Mouse (Mus musculus) G1E-ER4 (cell line): ENCODE data around the gene Rad52. TPM values are rescaled to one million over a fixed set of nuclear protein-coding genes. Genes with fewer than 3 reads are reported as not detected.
A peak's percentile ranks its signal among the peaks of the same experiment; 100 is the strongest.

ENCODE experiments used
- GATA1 ChIP-seq: IDR thresholded peaks from one replicate; pipeline ENCODE4 v1.8.0; 2012; ENCODE audit warnings: low read length, inconsistent platforms
- polyA plus RNA-seq: library from polyadenylated mRNA; stranded (reverse); fragments of >175 nt; gene quantifications from 2 replicates; pipeline ENCODE4 v1.2.3, GENCODE M21; 2012

Rad52 gene
- polyA plus RNA-seq, result 19.2 and 23.2 TPM in 2 replicates

GRCm38 (mm10) chr6:119902204-119903080, at the start of gene Rad52:
TSS of gene Rad52 (plus strand) at chr6:119902698.
- TF ChIP-seq GATA1, result peak; percentile 18

GRCm38 (mm10) chr6:119854156-119854555, 48.3 kb upstream of the Rad52 start:
- TF ChIP-seq GATA1, result no peak

GRCm38 (mm10) chr6:119855471-119855870, 47.0 kb upstream of the Rad52 start:
- TF ChIP-seq GATA1, result no peak

GRCm38 (mm10) chr6:119860236-119860635, 42.3 kb upstream of the Rad52 start:
- TF ChIP-seq GATA1, result no peak

DNA sequence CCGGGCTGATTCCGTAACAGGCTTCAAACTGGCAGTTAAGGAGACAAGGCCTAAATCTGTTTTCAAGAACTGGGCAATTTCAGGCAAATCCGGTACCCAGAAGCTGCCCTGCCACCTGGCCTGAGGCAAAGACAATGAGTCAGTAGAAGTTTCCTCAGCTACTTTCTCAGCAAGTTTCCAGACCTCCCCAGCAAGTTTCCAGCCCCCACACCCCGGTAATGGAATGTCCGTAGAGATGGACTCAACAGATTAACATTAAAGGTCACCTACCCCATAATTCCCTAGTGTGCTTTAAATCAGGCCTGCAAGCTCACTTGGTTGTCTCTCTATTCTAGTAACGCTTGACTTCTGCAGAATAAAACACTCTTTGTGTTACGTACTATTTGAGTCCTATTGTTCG, 41.0 kb upstream of the Rad52 start:
- TF ChIP-seq GATA1, result no peak

- no peak for TF ChIP-seq GATA1
Measured at GRCm38 (mm10) chr6:119864341-119865034, 38.0 kb upstream of the Rad52 start.

DNA sequence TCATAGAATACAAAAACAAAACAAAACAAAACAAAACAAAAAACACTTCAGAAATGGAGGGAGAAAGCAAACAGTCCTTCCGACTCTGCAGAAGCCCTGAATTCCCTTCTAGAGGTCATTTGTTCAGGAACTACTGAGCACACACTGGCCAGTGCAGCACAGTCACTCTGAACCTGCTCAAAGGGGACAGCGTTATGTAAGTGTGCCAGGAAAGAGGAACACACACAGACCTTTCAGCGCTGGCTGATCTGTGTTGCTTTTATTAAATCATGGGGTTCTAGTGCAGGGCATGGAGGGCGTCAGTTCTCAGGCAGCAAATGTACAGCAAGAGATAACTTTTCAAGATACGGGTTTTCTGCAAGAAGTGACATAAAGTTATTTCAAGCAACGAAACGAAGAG, 19.3 kb upstream of the Rad52 start:
- no peak for TF ChIP-seq GATA1

DNA sequence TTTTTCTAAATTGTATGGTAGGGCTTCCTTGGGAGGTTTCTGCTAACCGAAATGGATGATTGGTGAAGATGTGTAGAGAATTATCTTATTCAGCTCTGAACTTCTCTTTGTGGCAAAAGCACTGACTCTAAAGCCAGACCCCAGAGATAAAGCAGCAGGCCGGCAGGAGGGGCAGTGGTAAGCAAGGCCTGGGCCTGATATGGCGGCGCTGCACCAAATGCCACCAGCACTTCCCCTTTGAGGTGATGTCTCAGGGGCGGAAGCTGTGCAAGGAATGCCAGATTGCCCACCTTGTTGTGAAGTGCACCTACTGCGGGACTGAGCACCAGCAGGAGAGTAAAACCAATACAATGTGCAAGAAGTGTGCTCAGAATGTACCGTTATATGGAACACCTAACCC, 9.8 kb upstream of the Rad52 start:
- no peak for TF ChIP-seq GATA1

- TF ChIP-seq GATA1, result no peak
Measured at GRCm38 (mm10) chr6:119903081-119903789, 737 bp downstream of the Rad52 start.

DNA sequence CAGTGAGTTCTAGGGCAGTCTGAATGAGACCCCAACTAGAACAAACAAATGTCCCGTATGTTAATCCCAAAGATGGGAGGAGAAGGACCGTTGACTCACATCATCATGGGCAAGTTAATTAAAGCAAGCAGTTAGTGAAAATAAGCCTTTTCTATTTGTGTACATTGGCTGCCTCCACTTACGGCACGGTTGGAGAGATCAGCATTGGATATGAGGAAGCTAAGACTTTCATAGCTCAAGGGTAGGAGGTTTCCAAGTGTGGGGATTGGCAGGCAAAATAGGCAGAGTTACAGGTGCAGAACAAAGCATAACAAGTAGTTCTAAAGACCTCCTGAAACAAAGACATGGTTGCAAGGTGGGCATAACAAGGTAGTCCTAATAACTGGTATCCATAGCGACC, 3.0 kb downstream of the Rad52 start:
- no peak for TF ChIP-seq GATA1

GRCm38 (mm10) chr6:119912046-119912445, 9.5 kb downstream of the Rad52 start:
- no peak for TF ChIP-seq GATA1

- TF ChIP-seq GATA1, result no peak
Measured at GRCm38 (mm10) chr6:119915710-119916109, 13.2 kb downstream of the Rad52 start.

DNA sequence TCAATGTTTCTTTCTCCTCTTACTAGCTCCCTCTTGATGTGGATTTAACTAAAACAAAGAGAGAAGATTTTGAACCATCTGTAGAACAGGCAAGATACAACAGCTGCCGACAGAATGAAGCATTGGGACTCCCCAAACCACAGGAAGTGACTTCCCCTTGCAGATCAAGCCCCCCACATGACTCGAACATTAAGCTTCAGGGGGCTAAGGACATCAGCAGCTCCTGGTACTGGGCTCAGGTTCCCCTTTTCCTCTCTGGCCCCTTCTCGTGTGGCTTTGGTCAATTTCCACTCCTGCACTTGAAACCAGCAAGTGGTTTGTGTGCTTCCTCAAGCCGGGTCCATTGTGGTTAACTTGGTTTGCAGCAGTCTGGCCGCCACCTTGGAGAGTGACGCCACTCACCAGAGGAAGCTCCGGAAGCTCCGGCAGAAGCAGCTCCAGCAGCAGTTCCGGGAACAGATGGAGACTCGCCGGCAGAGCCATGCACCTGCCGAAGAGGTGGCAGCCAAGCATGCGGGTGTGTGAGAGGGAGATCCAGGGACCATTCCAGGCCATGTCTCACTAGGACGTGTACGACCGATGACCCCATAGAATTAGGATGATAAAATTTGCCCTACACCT, 16.2 kb downstream of the Rad52 start:
- no peak for TF ChIP-seq GATA1

- TF ChIP-seq GATA1, result no peak
Measured at GRCm38 (mm10) chr6:119922136-119922535, 19.6 kb downstream of the Rad52 start.

DNA sequence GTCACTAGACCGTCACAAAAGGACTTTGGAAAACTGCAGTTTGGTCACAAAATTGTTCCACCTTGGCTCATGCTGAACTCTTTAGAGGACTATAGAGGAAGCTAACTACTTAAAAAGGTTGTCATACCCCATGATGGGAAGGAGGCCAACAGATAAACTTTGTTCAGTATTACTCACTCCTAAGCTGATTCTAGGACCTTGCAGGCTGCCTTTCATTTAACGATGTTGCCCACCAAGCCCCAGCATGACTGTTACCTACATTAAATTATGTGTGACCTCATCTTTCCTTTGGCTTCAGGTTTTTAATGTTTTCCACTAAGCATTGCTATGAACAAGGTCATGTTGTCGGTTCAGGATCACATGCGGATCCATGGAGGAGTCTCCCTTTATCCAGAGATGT, 20.0 kb downstream of the Rad52 start:
- TF ChIP-seq GATA1, result no peak
